Mouse (Mus musculus): ENCODE measurements at regions not wholly inside any gene's neighbourhood (a gene's known extent, or its start where the extent isn't known, plus 50 kb on each side); places are given as distances from the start of the nearest gene placed in this dataset.

- no peak for ATAC-seq
- H3K9me3 ChIP-seq (ENCODE audit: control insufficient read depth), result no peaks in the 10 kb centered on the region
- H3K4me1 ChIP-seq (replicated peaks; ENCODE audit: control insufficient read depth, insufficient read depth, low read length), result 0 out of 2 replicates have a peak, but pooled peaks cover 3% of the 10 kb centered on the region
- H3K36me3 ChIP-seq (ENCODE audit: control insufficient read depth, insufficient read depth), result no peaks in the 10 kb centered on the region
- no peaks in the 10 kb centered on the region for H3K27me3 ChIP-seq (replicated peaks; ENCODE audit: control insufficient read depth, insufficient read depth, low read length)
- no peak for TF ChIP-seq CTCF (IDR thresholded peaks at IDR 0.05; ENCODE audit: low read depth)
- no peak overlapping the region for H3K4me3 ChIP-seq (ENCODE audit: low read depth, low read length)
- no peak overlapping the region for H3K4me2 ChIP-seq (replicated peaks; ENCODE audit: low read depth)
- H3K9ac ChIP-seq (ENCODE audit: low read depth, low read length), result no peak overlapping the region
- H3K27ac ChIP-seq (ENCODE audit: low read depth, low read length), result no peak overlapping the region
Observed at GRCm38 (mm10) chr2:148338894-148339293, 56.2 kb upstream of the Sstr4 start.

GRCm38 (mm10) chr2:148344193-148344592 lies 51.0 kb upstream of the Sstr4 start:
- H3K4me2 ChIP-seq (replicated peaks; ENCODE audit: low read depth), result no peak overlapping the region
- H3K9ac ChIP-seq (ENCODE audit: low read depth, low read length), result no peak overlapping the region
- no peak overlapping the region for H3K4me3 ChIP-seq (ENCODE audit: low read depth, low read length)
- no peaks in the 10 kb centered on the region for H3K36me3 ChIP-seq (ENCODE audit: control insufficient read depth, insufficient read depth)
- 65% methylated on average over 2 of the region's 2 CpGs for WGBS
- no peaks in the 10 kb centered on the region for H3K9me3 ChIP-seq (ENCODE audit: control insufficient read depth)
- H3K4me1 ChIP-seq (replicated peaks; ENCODE audit: control insufficient read depth, insufficient read depth, low read length), result no peaks in the 10 kb centered on the region
- no peaks in the 10 kb centered on the region for H3K27me3 ChIP-seq (replicated peaks; ENCODE audit: control insufficient read depth, insufficient read depth, low read length)
- no peak overlapping the region for H3K27ac ChIP-seq (ENCODE audit: low read depth, low read length)
- no peak for TF ChIP-seq CTCF (IDR thresholded peaks at IDR 0.05; ENCODE audit: low read depth)
- no peak for ATAC-seq
